Mouse (Mus musculus) cerebellum, adult 9-11 months (tissue): ENCODE results near the gene Dmbx1.

Experiments used
- DNase-seq: peaks from one replicate; pipeline ENCODE4 v3.0.0; 2022

Dmbx1 gene

DNA sequence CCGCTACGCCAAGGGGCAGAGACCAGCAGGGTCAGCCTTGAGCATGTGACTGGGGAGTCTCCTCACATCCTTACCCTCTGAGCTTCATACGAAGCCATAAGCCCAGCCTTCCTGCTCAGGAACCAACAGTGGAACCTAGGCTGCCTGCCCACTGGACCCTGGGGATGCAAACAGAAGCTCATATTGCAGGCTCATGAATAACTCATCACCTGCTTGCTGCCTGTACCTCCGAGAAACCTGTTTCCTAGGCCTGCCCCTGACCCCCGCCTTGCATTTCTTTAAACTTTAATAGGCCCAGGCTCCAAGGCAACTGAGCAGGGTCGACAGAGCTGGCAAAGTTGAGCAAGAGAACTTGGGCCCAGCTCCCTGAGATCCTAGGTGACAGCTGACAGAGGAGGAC lies 55.7 kb downstream of the Dmbx1 start, which contains the start of gene Kncn:
TSS of gene Kncn (plus strand) at position 379 of the 400 bp plus-strand sequence.
- no peak for DNase-seq

DNA sequence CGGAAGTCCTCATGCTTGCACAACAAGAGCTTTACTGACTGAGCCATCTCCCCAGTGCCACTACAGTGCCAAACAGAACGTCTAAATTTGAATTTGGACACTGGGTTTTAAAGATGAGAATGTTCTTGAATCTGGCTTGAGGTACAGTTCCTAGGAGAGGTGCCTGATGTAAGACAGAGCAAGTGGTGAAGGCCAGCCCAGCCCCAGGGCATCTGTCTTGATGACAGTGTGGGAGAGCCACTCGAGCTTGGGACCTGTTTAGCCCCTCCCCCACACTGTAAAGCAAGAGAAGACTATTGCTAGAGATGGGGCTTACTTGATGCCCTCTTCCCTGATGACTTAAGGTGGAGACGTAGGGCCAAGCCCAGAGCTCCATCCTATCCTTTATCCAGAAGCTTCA lies 57.5 kb downstream of the Dmbx1 start:
- no peak for DNase-seq

DNA sequence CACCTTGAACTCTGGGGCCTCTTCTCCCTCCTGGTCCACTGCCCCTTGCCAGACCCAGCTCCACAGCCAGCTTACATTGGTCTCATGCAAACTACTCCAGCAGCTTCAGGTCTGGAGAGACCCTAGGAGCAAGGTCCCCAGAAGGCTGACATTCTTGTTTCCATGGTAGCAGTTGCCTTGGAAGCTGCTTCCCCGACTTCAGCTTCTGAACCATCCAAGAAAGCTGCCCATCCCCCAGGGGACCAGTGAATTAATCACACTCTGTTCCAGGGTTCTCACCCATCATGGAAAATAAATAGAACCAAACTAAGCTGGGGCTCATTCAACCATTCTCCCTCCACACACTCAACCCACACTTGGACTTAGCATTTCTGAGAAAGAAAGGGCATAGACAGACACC lies 58.5 kb downstream of the Dmbx1 start:
- no peak for DNase-seq

DNA sequence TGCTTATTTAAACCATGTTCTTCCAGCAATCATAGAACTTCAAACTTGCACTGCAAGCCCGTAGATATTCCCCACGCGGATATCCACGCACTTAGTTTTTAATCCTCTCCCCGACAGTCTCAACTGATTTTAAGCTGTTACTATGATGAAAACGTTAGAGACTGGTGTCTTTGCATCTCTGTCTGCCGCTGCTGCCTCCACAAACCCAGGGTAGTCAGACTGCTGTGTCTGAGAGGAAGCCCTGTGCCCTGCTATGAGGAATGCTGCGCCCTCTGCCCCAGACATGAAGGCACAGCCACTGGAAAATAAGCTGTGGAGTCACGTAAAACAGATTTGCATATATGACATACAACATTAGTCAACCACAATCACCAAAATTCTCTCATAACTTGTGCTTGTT lies 60.9 kb downstream of the Dmbx1 start:
- no peak for DNase-seq

DNA sequence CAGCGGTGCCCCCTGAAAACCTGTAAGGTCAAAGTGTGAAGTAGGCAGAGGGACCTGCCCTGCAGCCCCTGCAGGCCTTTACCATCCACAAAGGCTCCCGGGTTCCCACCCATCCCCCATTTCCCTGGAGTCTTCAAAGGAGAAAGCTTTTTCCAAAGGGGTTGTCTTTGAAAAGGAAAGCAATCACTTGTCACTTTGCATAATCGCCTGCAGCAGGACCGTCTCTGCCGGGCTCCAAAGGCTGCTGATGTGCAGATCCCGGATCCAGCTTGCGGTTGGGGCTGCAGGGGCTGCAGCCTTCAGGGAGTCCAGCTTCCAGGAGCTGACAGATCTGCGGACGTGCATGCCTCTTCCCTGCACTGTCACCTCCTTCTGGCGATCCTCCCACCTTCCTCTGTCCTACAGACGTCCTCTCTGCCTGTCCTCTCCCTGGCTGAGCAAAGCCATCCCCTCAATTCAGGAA lies 61.5 kb downstream of the Dmbx1 start:
- no peak for DNase-seq

DNA sequence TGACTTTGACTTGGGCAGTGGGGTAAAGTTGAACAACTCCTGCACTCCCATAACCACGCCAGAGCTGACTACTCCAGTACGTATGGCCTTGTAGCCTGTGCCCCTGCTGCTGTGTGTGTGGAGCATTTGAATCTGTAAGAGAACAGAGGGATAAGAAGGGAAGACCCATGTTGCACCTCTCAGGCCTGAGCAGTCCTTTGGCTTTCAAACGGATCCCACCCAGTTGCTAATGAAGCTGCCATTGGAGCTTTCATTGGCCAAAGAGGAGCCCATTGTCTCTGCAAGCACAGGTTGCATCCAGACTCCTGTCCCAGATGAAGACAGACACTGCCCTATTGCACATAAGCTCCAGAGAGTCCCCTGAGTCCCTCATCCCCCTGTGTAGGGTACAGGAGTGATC lies 66.5 kb downstream of the Dmbx1 start:
- DNase-seq, result no peak

DNA sequence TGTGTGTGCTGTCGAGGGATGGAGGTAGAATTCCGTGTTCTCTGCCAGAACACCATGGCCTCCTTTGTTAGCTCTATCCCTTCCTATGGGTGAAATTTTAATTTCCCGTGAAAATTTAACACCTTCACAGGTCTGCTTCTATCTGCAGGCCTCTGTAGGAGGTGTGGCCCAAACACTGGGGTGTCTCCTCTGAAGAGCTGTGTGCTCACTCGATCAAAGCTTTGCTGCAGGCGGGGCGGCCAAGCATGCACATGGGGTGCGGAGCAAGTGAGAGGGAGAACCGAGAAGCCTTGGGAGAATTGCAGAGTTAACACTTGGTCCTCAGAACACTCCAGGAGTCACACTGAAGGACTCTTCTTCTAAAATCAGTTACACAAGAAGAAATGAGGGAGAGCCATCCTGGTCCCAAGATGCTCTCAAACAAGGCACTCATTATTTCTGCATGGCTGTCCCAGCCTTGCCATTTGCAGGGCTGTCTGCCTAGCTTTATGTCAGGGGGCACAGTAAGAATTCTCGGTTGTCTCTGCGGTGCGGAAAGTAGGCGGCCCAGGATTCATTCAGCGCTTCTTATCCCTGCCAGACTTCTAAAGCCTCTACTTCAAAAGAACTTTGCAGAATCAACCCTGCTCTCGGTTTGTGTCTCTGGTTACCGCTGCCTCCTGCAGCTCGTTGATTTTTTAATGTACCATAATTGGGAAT lies 70.1 kb downstream of the Dmbx1 start:
- DNase-seq, result no peak
